Mouse (Mus musculus) bone marrow macrophage, adult 2 months (primary cell): ENCODE measurements around the gene Nnmt.

Source experiments
- CTCF ChIP-seq: IDR thresholded peaks from 2 replicates; pipeline ENCODE4 v1.5.1; 2012; ENCODE audit warnings: low read depth, mild to moderate bottlenecking, low read length, moderate library complexity
- POLR2A ChIP-seq: IDR thresholded peaks from 2 replicates; pipeline ENCODE4 v1.6.1; 2012; ENCODE audit warnings: mild to moderate bottlenecking, low read depth, low read length, borderline replicate concordance

GRCm38 (mm10) chr9:48653399-48654070 lies 48.6 kb upstream of the Nnmt start:
- no peak for TF ChIP-seq CTCF
- TF ChIP-seq POLR2A = no peak
